Mouse (Mus musculus) kidney, adult 2 months (tissue): ENCODE measurements around the gene Olfr418.

Source experiments
- CTCF ChIP-seq: fragments of 200-500 bp; conservative IDR thresholded peaks from 2 replicates; pipeline ENCODE4 v1.5.1; 2011; ENCODE audit warnings: low read depth, mild to moderate bottlenecking, control low read depth, low read length, moderate library complexity, mixed read lengths; ENCODE audit not compliant: insufficient read depth, insufficient read length
- POLR2A ChIP-seq: fragments of 200-500 bp; IDR thresholded peaks from one replicate; pipeline ENCODE4 v1.6.1; 2011; ENCODE audit warnings: low read depth, low read length, control low read depth

- no peak for TF ChIP-seq POLR2A
- TF ChIP-seq CTCF = no peak
Measured at GRCm38 (mm10) chr1:173321593-173322248, 55.9 kb downstream of the Olfr418 start.
